Mouse (Mus musculus): Measurements from ENCODE around the gene Anks6. TPM values are rescaled to one million over a fixed set of nuclear protein-coding genes. Genes with fewer than 3 reads are reported as not detected.
"Not testable (repeated sequence)": the region's sequence is repeated elsewhere in the genome, so short reads cannot be mapped to it uniquely, and the experiment has no call there.

The Anks6 gene
- polyA plus RNA-seq, 1 experiment from 2014 or later: 3.0 TPM

DNA sequence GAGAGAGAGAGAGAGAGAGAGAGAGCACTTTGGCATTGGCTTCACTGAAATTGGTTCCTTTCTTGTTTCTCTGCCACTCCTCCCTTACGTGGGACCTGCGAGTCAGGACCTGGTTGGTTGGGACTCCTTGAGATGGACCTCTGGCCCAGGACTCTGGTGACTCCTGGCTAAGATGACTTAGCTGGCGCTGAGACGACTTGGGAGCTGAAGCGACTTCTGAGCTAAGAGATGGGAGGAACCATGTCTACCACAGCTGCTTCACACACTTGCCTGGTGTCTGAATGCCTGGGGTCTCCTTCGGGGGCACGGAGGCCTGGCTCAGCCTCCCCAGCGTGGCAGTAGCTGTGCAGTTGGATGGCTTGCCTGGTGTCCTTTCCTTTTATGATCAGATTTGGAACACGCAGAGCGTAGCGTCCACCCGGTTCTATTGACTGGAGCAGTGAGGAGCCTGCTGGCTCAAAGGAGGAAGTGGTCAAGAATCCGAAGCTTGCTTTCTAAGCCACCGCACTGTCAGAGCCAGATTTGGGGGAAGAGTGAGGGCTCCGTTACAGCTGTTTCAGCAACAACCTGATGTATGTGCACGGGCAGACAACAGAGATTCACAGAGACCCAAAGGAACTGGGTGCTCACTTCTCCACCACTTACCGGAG, 22.9 kb upstream of the Anks6 start:
- Histone ChIP-seq H3K9ac (ENCODE audit: low read depth, low read length) (no peak overlapping the region), H3K4me3 (ENCODE audit: low read length) (no peak overlapping the region), H3K9me3 (ENCODE audit: control insufficient read depth, low read length) (no peaks in the 10 kb centered on the region), H3K4me1 (ENCODE audit: control insufficient read depth, insufficient read depth, low read depth, low read length) (no peaks in the 10 kb centered on the region), H3K4me2 (ENCODE audit: low read length) (no peak overlapping the region), H3K36me3 (ENCODE audit: control insufficient read depth, insufficient read depth, low read length) (no peaks in the 10 kb centered on the region), H3K27ac (ENCODE audit: low read depth, low read length) (no peak overlapping the region), H3K27me3 (replicated peaks; ENCODE audit: control insufficient read depth, insufficient read depth, low read length) (no peaks in the 10 kb centered on the region)
- 88% methylated on average over 17 of the region's 17 CpGs for WGBS
- no peak for ATAC-seq

DNA sequence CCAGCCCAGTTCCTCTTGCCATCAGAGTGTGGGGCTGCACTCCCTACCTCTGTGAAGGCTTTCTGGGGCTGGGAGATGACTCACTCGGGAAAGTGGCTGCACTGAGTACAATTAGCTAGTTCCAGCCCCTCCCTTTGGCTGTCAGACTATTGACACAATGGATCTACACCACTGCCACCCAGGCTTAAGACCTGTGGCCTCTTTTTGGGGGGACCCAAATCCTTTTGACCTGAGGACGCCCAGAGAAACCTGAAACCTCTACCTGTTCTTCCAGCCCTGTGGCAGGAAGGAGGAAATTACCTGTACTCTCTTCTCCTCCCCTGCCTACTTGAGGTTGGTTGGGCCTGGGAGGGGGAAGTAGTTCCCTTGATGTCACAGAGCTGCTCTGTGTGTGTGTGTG, 17.8 kb upstream of the Anks6 start:
- Histone ChIP-seq H3K9ac (ENCODE audit: low read depth, low read length) (no peak overlapping the region), H3K9me3 (ENCODE audit: control insufficient read depth, low read length) (no peaks in the 10 kb centered on the region), H3K27me3 (replicated peaks; ENCODE audit: control insufficient read depth, insufficient read depth, low read length) (no peaks in the 10 kb centered on the region), H3K4me1 (ENCODE audit: control insufficient read depth, insufficient read depth, low read depth, low read length) (no peaks in the 10 kb centered on the region), H3K27ac (ENCODE audit: low read depth, low read length) (no peak overlapping the region), H3K4me3 (ENCODE audit: low read length) (no peak overlapping the region), H3K36me3 (ENCODE audit: control insufficient read depth, insufficient read depth, low read length) (no peaks in the 10 kb centered on the region), H3K4me2 (ENCODE audit: low read length) (no peak overlapping the region)
- ATAC-seq: no peak
- 58% methylated on average over 2 of the region's 2 CpGs for WGBS

DNA sequence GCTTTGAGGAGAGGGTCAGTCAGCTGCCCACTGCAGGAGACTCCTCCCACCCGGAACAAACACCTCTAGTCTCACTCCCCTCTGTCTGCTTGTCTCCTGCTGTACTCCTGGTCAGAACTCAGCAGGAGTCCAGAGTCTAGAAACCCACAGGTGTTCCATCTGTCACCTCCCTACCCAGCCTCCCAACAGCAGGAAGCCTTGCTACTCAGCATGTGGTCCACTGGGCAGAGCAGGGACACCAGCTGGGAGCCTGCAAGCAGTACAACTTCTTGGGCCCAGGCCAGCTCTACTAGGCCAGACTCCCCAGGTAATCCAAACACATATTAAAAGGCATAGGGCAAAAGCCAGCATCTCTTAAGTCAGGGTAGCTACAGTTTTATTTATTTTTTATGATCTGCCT, 3.7 kb upstream of the Anks6 start:
- 7% methylated on average over 1 of the region's 1 CpGs for WGBS
- H3K9ac ChIP-seq (ENCODE audit: low read depth, low read length): no peak overlapping the region
- H3K27ac ChIP-seq (ENCODE audit: low read depth, low read length): no peak overlapping the region
- no peak overlapping the region for H3K4me2 ChIP-seq (ENCODE audit: low read length)
- no peaks in the 10 kb centered on the region for H3K9me3 ChIP-seq (ENCODE audit: control insufficient read depth, low read length)
- H3K4me3 ChIP-seq (ENCODE audit: low read length): no peak overlapping the region
- no peak for ATAC-seq
- H3K27me3 ChIP-seq (replicated peaks; ENCODE audit: control insufficient read depth, insufficient read depth, low read length): no peaks in the 10 kb centered on the region
- peaks cover 9% of the 10 kb centered on the region for H3K4me1 ChIP-seq (ENCODE audit: control insufficient read depth, insufficient read depth, low read depth, low read length)
- H3K36me3 ChIP-seq (ENCODE audit: control insufficient read depth, insufficient read depth, low read length): no peaks in the 10 kb centered on the region

DNA sequence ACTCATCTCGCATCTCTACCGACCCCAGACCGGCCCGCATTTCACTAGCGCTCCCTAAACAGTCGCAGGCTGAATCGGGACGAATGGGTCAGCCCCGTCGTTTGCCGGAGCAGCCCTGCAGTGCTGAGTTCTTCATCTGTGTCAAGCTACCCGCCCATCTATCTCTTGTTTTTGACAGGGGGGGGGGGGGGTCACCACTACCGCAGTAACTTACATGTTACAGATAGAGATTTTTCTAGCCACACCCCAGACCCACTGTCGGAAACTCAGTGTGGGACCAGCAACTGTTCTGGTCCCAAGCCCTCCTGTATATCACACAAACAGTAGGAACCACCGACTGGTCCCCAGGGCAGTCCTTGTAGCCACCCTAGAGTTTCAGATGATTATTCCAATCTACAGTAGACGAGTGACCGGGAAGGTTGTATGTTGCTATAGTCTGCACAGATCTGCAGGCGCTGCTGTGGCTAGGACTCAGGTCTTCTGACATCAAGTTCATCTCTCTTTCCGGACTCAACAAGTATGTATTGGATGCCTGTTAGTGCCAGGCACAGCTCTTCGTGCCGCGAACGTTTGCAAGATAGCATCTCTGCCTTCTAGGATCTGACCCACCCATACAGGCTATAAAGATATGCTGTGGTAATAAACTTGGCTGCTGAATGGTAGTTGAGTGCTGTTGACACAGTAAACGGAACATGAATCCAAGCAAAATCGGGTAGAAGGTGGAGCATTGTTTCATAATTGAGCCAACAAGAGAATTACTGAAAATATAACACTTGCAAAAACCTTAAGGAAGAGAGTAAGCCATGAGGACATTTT, 491 bp upstream of the Anks6 start:
- peak overlapping the region; percentile 55 for H3K27ac ChIP-seq (ENCODE audit: low read depth, low read length)
- peak; percentile 52 for ATAC-seq
- 37% methylated on average over 25 of the region's 25 CpGs for WGBS

DNA sequence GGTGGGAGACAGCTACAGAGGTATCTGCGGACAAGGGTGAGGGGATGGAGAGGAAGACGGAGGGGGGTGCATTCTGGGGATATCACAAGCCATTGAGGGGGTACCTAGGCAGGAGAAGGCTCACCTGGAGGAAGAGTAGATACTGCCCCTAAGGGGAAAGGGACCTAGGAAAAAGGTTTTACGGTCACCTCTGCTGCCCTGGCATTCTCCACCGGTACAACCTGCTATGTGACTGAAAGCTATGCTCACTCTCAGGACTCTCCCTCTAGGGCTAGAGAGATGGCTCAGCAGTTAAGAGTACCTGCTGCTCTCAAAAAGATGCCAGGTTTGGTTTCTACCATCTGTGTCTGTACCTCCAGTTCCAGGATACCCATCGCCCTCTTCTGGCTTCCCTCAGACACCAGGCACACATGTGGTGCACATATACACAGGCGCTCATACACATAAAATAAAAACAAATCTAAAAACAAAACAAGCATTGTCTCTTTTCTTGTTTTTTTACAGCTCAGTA, 1.6 kb downstream of the Anks6 start:
- ATAC-seq: no peak
- Histone ChIP-seq H3K4me2 (ENCODE audit: low read length) (peak overlapping the region; percentile 77), H3K27ac (ENCODE audit: low read depth, low read length) (no peak overlapping the region), H3K4me3 (ENCODE audit: low read length) (no peak overlapping the region; the same call in 1 of the 2 replicates), H3K4me1 (ENCODE audit: control insufficient read depth, insufficient read depth, low read depth, low read length) (peaks cover 21% of the 10 kb centered on the region), H3K9me3 (ENCODE audit: control insufficient read depth, low read length) (no peaks in the 10 kb centered on the region), H3K27me3 (replicated peaks; ENCODE audit: control insufficient read depth, insufficient read depth, low read length) (no peaks in the 10 kb centered on the region), H3K36me3 (ENCODE audit: control insufficient read depth, insufficient read depth, low read length) (no peaks in the 10 kb centered on the region), H3K9ac (ENCODE audit: low read depth, low read length) (no peak overlapping the region)
- WGBS: 96% methylated on average over 6 of the region's 6 CpGs

More for the DNA sequence above, 491 bp upstream of the Anks6 start:
- Histone ChIP-seq H3K36me3 (ENCODE audit: control insufficient read depth, insufficient read depth, low read length) (no peaks in the 10 kb centered on the region), H3K9ac (ENCODE audit: low read depth, low read length) (peak overlapping the region; percentile 91), H3K4me2 (ENCODE audit: low read length) (peak overlapping the region; percentile 77), H3K4me3 (ENCODE audit: low read length) (peak overlapping the region; percentile 87), H3K27me3 (replicated peaks; ENCODE audit: control insufficient read depth, insufficient read depth, low read length) (no peaks in the 10 kb centered on the region), H3K9me3 (ENCODE audit: control insufficient read depth, low read length) (no peaks in the 10 kb centered on the region), H3K4me1 (ENCODE audit: control insufficient read depth, insufficient read depth, low read depth, low read length) (peaks cover 11% of the 10 kb centered on the region)

DNA sequence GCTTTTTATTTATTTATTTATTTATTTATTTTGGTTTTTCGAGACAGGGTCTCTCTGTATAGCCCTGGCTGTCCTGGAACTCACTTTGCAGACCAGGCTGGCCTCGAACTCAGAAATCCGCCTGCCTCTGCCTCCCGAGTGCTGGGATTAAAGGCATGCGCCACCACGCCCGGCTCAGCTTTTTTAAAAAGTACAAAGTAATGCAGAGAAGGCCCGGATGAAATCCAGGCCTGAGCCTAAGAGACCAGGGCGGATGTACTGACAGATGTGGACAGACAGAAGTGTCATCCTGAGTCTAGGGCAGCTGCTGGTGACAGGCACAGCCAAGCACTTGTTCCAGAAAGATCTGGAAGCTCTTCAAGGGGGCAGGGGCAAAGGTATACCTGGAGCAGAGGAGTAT, 2.1 kb downstream of the Anks6 start:
- not testable (repeated sequence) for H3K27me3 ChIP-seq (replicated peaks; ENCODE audit: control insufficient read depth, insufficient read depth, low read length); H3K9ac ChIP-seq (ENCODE audit: low read depth, low read length); H3K27ac ChIP-seq (ENCODE audit: low read depth, low read length); ATAC-seq; H3K4me3 ChIP-seq (ENCODE audit: low read length); H3K9me3 ChIP-seq (ENCODE audit: control insufficient read depth, low read length); H3K4me2 ChIP-seq (ENCODE audit: low read length); H3K36me3 ChIP-seq (ENCODE audit: control insufficient read depth, insufficient read depth, low read length)
- peaks cover 24% of the 10 kb centered on the region for H3K4me1 ChIP-seq (ENCODE audit: control insufficient read depth, insufficient read depth, low read depth, low read length)
- 93% methylated on average over 9 of the region's 9 CpGs for WGBS

DNA sequence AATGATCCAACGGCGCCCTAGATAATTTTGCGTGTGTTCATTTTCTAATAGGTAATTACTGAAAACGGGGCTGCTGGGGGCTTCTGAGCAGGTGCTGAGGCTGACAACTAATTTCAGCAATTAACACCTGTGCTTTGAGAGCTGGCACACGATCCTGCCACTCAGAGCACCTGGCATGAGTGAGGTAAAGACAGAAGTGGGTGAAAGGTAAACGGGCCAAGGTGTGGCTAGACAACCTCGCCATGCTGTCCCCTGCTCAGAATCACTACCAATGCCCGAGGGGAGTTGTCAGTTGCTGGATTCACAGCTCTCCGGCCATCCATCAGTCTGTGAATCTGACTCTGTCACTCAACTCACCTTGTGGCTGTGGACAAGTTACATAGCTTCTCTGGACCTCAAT, 5.3 kb downstream of the Anks6 start:
- WGBS: 60% methylated on average over 9 of the region's 9 CpGs
- H3K4me1 ChIP-seq (ENCODE audit: control insufficient read depth, insufficient read depth, low read depth, low read length): peaks cover 22% of the 10 kb centered on the region
- no peaks in the 10 kb centered on the region for H3K9me3 ChIP-seq (ENCODE audit: control insufficient read depth, low read length)
- H3K4me2 ChIP-seq (ENCODE audit: low read length): no peak overlapping the region
- no peak overlapping the region for H3K9ac ChIP-seq (ENCODE audit: low read depth, low read length)
- no peak overlapping the region for H3K27ac ChIP-seq (ENCODE audit: low read depth, low read length)
- H3K4me3 ChIP-seq (ENCODE audit: low read length): no peak overlapping the region
- H3K36me3 ChIP-seq (ENCODE audit: control insufficient read depth, insufficient read depth, low read length): no peaks in the 10 kb centered on the region
- no peaks in the 10 kb centered on the region for H3K27me3 ChIP-seq (replicated peaks; ENCODE audit: control insufficient read depth, insufficient read depth, low read length)
- ATAC-seq: no peak

DNA sequence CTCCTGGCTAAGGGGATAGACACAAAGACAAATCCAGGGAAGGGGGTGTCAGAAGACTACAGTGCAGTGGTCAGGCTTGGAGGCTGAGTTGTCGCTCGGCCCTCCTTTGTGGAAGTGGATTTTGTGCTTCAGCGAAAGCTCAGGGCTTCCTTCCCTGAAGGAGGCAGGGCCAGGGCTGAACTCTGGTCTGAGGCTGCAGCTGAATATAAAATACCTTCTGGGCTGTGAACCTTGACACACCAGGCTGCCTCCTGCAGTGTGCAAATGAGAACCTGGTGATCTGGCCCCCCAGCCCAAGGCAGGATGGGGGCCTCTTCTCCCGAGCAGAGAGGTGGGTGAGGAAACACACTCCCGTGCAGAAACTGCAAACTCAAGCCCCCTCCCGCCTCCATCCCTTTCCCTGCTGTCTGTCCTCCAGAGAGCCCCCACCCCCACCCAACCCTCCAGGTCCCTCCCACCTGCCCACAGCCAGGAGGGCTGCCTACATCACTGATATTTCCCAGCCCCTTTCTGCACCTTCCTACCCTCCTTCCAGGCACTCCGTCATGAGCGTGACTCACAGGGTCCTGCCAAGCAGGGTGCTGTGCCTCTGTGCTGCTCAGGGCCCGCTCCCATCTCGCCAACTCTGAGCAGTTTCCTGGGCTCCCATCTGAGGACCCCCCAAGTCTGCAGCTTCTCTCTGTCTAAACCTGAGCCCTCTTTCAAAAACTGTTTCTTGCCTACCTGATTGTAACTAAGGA, 6.4 kb downstream of the Anks6 start:
- 29% methylated on average over 10 of the region's 10 CpGs for WGBS
- Histone ChIP-seq H3K9ac (ENCODE audit: low read depth, low read length) (no peak overlapping the region), H3K9me3 (ENCODE audit: control insufficient read depth, low read length) (no peaks in the 10 kb centered on the region), H3K27me3 (replicated peaks; ENCODE audit: control insufficient read depth, insufficient read depth, low read length) (no peaks in the 10 kb centered on the region), H3K4me3 (ENCODE audit: low read length) (no peak overlapping the region), H3K36me3 (ENCODE audit: control insufficient read depth, insufficient read depth, low read length) (no peaks in the 10 kb centered on the region), H3K4me2 (ENCODE audit: low read length) (no peak overlapping the region), H3K4me1 (ENCODE audit: control insufficient read depth, insufficient read depth, low read depth, low read length) (peaks cover 15% of the 10 kb centered on the region), H3K27ac (ENCODE audit: low read depth, low read length) (no peak overlapping the region)
- peak; percentile 32 for ATAC-seq

DNA sequence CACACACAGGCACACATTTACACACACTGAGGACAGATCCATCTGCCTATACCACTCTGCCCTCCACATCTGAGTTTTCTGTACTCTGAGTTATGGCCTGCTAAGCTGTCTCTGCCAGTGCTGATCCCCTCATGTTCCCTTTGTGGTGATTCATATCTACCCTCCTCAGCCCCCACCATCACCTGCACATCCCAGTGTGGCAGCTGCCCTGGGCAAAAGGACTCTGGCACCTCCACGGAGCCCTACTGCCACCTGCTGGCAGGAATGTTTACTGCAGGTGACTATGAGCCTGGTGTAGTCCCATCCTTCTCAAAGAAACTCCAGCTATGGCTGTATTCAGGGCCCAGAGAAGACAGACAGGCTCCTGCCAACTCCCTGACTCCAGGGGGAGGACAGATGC, 7.1 kb downstream of the Anks6 start:
- H3K4me1 ChIP-seq (ENCODE audit: control insufficient read depth, insufficient read depth, low read depth, low read length): peaks cover 14% of the 10 kb centered on the region
- H3K9me3 ChIP-seq (ENCODE audit: control insufficient read depth, low read length): no peaks in the 10 kb centered on the region
- H3K4me3 ChIP-seq (ENCODE audit: low read length): no peak overlapping the region
- no peaks in the 10 kb centered on the region for H3K27me3 ChIP-seq (replicated peaks; ENCODE audit: control insufficient read depth, insufficient read depth, low read length)
- no peaks in the 10 kb centered on the region for H3K36me3 ChIP-seq (ENCODE audit: control insufficient read depth, insufficient read depth, low read length)
- H3K27ac ChIP-seq (ENCODE audit: low read depth, low read length): no peak overlapping the region
- 0% methylated on average over 1 of the region's 1 CpGs for WGBS
- no peak overlapping the region for H3K4me2 ChIP-seq (ENCODE audit: low read length)
- ATAC-seq: peak; percentile 63
- peak overlapping the region; percentile 31; the same call in 1 of the 2 replicates for H3K9ac ChIP-seq (ENCODE audit: low read depth, low read length)

Data from hindbrain, embryonic 16.5 days (tissue).